Mouse (Mus musculus) left cerebral cortex, adult 2 months (tissue): Measurements from ENCODE around the gene Tmem176a. TPM values are rescaled to one million over a fixed set of nuclear protein-coding genes. Genes with fewer than 3 reads are reported as not detected.

Source experiments
- DNase-seq, 2 experiments: peaks; one replicate each; pipeline ENCODE4 v3.0.0; 2021 to 2022; ENCODE audit warnings: low spot score in 2 of 2, mixed read lengths in 1 of 2; ENCODE audit errors: extremely low spot score in 1 of 2
- H3K27ac ChIP-seq: fragments of 200-600 bp; 2 replicates; pipeline ENCODE4 v1.8.1; 2022
- H3K4me3 ChIP-seq: fragments of 200-600 bp; 2 replicates; pipeline ENCODE4 v1.8.1; 2022
- CTCF ChIP-seq: fragments of 200-600 bp; IDR thresholded peaks from 2 replicates; pipeline ENCODE4 v1.8.1; 2022; ENCODE audit warnings: antibody characterized with exemption, mild to moderate bottlenecking, moderate library complexity
- intact Hi-C: fragments of 180-260 bp; cut with DNase I; formaldehyde crosslinking; loops from one replicate; pipeline ENCODE4 v1.15.1; 2025
- total RNA-seq, 2 experiments: library from RNA; stranded (reverse); gene quantifications; 2 replicates each; pipeline ENCODE4 v1.2.3; 2021

Gene Tmem176a
- total RNA-seq, 2 experiments from 2014 or later = 27.9 to 34.0 TPM

DNA sequence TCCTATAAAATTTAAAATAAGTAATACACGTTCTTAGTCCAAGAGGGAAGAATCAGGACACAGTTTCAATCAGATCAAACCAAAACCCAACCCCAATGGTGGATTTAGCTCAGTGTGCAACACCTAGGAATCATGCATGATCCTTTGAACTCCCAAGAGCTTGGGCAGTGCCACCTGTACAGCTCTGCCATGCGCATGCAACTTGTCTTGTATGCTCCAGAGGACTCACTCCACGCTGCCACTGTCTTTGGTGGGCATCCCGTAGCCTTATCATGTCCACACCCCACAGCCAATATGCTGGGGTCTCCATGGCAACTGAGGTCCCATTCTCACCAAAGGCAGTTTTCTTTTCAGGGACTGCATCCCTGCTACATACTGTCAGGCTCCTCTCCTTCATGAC, 26.4 kb downstream of the Tmem176a start:
- H3K27ac ChIP-seq = no peak overlapping the region
- no peak for DNase-seq
- no peak for TF ChIP-seq CTCF
- no peak overlapping the region for H3K4me3 ChIP-seq
- intact Hi-C loops = no loop called here

DNA sequence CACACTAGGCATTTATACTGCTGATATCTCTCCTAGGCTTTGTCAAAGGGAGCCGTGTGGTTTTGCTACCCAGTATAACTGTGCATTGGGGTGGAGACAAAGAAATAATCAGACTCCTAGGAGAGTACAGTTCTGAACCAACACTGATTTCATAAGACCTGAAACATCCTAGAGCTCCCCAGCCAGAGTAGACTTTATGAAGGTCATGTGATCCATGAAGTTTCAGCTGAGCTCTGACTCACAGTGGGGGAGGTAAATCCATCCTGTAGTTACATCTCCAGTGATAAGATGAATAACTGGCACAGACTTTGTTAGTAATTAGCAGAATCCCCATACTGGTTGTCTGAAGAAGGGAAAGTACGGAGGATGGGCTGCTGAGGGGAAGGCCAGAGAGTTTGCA, 29.1 kb downstream of the Tmem176a start:
- Histone ChIP-seq H3K4me3 (no peak overlapping the region), H3K27ac (no peak overlapping the region)
- intact Hi-C loops = no loop called here
- TF ChIP-seq CTCF = no peak
- no peak for DNase-seq

DNA sequence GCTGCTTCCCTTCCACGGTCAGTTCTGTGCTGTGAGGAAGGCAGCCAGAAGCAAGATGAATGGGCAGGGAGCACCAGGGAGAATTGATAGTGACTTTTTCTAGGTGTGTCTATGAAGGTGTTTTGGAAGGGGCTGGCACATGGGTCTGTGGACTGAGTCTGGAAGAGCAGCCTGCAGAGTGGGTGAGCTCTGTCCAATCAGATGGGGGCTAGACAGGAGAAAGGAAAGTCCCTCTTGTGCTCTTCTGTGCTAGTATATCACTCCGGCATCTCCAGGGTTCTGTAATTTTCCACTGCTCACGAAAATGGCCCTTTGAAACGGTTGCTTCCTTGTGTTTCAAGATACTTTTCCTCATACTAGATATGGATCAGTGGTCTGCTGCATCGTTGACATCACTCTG, 31.9 kb downstream of the Tmem176a start, which contains the start of gene Aoc1:
Aoc1 (plus strand) TSS at position 301 of the 400 bp plus-strand sequence.
- TF ChIP-seq CTCF = no peak
- H3K4me3 ChIP-seq = no peak within 1 kb of the TSS
- H3K27ac ChIP-seq = no peak within 1 kb of the TSS
- intact Hi-C loops = no loop called here
- DNase-seq = no peak

DNA sequence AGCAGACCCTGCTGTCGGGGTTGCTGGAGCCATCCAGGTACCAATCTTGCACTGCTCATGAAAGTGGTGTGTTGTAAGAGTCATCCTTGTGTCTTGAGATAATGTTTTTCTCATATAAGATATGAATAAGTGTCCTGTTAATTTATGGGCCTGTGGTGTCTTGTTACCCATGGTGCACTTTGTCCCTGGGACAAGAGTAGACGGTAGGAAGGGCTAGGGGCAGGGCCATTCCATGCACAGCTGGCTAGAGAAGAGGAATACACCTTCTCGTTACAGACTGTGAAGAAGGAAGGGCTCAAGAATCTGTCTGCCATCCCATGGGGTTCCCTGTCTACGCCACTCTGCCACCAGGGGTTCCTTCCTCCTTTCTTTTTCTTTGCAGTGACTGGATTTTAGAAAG, 33.9 kb downstream of the Tmem176a start:
- Histone ChIP-seq H3K4me3 (no peak overlapping the region), H3K27ac (no peak overlapping the region)
- TF ChIP-seq CTCF = no peak
- no peak for DNase-seq
- intact Hi-C loops = no loop called here

DNA sequence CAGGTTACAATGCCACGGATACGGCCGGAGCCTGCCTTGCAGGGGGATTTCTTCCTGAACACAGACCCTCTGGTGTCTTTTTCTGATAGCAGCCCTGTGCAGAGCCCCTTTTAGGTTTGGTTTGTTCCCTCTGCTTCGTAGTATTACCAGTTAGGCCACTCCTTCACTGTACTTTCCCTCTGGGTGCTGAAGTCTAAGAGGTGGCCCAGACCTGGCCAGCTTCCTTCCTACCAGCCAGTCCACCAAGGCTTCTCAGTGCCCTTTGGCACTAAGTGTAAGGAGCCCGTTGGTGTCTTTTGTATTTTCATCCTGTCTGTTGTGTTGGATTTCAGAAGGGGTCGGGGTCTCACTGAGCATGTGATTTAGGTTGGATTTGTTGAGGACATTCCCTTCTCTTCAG, 34.8 kb downstream of the Tmem176a start:
- intact Hi-C loops = no loop called here

DNA sequence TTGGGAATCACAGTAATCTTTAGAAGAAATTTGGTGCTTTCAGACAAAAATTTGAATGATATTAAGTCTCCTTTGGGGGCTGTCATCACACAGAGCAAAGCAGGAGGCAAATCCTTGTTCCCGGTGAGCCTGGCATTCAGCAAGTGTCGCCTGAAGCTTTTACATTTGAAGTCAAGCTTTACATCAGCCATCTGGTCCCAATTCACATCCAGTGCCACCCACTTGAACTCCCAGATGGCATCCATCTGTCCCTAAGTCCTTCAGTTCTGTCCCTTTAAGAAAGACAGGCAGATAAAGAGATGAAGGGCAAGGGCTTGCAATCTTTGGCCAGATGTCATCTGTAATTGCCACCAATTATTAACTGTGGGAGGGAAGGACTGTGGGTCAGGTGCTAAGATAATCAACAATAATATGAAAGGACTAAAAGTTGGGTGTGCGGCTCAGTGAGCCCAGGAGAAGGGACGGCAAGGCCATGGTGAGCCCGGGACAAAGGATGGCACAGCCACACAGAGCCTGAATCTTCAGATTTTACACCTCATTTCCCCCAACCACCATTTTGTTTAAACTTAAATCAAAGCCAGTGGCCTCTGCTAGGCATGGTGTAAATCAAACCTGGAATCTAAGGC, 35.9 kb downstream of the Tmem176a start:
- intact Hi-C loops = no loop called here
- DNase-seq = no peak
- TF ChIP-seq CTCF = no peak
- no peak overlapping the region for H3K27ac ChIP-seq
- H3K4me3 ChIP-seq = no peak overlapping the region

More for the DNA sequence above, 34.8 kb downstream of the Tmem176a start:
- no peak for DNase-seq
- no peak overlapping the region for H3K27ac ChIP-seq
- TF ChIP-seq CTCF = no peak
- H3K4me3 ChIP-seq = no peak overlapping the region

DNA sequence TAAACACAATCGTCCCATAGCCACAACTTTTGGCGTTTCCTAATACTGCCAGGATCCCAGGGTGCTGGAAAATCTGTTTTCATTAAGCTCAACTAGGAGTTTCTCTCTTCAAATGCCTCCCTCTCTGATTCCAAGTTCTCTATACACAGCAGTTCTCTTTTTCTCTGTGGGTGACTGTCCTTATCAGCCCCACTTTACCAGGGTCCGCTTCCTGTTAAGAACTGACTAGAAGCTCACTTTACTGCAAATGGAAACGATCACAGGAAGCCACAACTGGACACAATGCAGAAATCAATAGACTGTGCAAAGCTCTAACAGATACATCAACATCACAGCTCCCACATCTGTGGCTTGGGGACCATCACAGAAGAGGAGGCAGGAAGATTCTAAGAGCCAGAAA, 53.5 kb downstream of the Tmem176a start:
- Histone ChIP-seq H3K27ac (no peak overlapping the region), H3K4me3 (no peak overlapping the region)
- TF ChIP-seq CTCF = no peak
- intact Hi-C loops = no loop called here
- DNase-seq = no peak

DNA sequence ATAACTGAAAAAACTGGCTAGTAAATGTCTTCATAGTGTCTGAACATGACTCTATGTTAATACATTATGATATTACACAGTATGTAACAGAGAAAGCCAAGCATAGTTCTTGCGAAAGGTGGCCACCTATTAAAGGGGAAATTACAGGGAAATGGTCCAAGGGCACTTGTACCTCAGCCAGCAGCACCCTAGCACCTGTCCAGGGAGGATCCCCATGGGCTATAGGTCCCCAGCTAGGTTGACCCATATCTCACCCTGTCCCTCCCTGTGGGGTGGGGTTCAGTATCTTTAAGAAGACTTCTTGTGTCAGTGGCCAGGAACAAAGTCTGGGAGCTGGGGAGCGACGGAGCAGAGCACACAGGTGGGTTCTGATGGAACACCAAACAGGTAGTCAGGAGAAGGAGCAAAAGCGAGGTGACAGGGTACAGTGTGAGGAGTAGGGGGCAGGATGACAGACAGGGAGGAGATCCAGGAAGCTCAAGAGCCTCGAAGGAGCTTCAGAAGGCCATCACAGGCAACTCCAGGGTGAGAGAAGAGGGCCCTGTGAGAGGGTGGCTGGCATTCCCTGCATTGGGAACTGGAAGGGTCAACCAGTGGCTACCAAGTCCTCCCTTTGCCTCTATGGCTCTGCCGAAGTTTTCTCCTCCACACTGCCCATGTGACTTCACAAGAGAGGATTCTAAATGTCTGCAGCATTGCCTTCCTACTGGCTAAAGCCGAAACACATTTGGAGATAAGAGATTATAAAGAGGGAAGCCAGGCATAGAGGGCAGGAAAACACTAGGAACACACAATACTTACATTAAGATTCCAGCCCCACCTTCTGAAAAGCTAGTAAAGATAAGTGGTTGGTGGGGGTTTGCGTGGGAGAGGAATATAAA, 54.5 kb downstream of the Tmem176a start:
- no peak for DNase-seq
- no peak for TF ChIP-seq CTCF
- intact Hi-C loops = no loop called here
- no peak overlapping the region for H3K4me3 ChIP-seq
- H3K27ac ChIP-seq = no peak overlapping the region

DNA sequence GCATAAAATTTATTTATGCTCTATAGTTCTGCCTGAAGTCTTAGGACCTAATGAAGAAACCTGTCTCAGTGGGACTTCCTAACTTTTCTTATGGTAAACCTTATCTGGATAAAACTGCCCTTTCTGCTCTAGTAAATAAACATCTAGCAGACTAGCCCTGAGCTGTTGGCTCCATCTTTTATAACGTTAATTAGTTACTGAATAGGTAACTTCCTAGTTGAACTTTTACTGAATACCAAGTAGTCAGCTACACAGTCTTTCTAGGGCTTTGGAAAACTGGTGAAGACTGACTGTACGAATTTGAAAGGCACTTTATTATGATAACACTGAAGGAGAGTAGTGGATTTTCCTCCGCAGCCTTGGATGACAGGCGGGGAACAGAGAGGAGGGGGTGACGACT, 55.2 kb downstream of the Tmem176a start:
- TF ChIP-seq CTCF = no peak
- intact Hi-C loops = no loop called here
- H3K27ac ChIP-seq = no peak overlapping the region
- H3K4me3 ChIP-seq = no peak overlapping the region
- no peak for DNase-seq

Other genes starting within 250 kb of the Tmem176a start
- 10 to 100 TPM; 56.5 to 58.0 TPM for gene Repin1, start 247.0 kb upstream of the Tmem176a start, total RNA-seq
- not detected for gene Gm44965, start 247.0 kb upstream of the Tmem176a start, total RNA-seq
- 1 to 10 TPM; 6.3 to 8.3 TPM for gene Zfp775, start 238.9 kb upstream of the Tmem176a start, total RNA-seq
- gene AI854703, start 214.2 kb upstream of the Tmem176a start, total RNA-seq = 10 to 100 TPM; 14.9 to 17.1 TPM
- under 1 TPM; 0.77 to 0.81 TPM for gene Gimap8, start 193.7 kb upstream of the Tmem176a start, total RNA-seq
- gene Gimap9, start 164.8 kb upstream of the Tmem176a start, total RNA-seq = under 1 TPM; 0.57 to 0.75 TPM
- gene Gimap4, start 156.4 kb upstream of the Tmem176a start, total RNA-seq = under 1 TPM in 1 of 2 experiments, not detected in 1; 0.33 TPM
- gene Gimap6, start 132.7 kb upstream of the Tmem176a start, total RNA-seq = 1 to 10 TPM; 4.9 to 5.1 TPM
- 1 to 10 TPM in 1 of 2 experiments, not detected in 1; 1.9 TPM for gene Gm28053, start 122.3 kb upstream of the Tmem176a start, total RNA-seq
- not detected for gene Gimap7, start 122.3 kb upstream of the Tmem176a start, total RNA-seq
- 1 to 10 TPM; 1.5 to 3.9 TPM for gene Gimap1, start 101.9 kb upstream of the Tmem176a start, total RNA-seq
- 1 to 10 TPM in 1 of 2 experiments, under 1 TPM in 1; 0.81 to 2.1 TPM for gene Gimap5, start 94.7 kb upstream of the Tmem176a start, total RNA-seq
- not detected for gene Gimap3, start 70.1 kb upstream of the Tmem176a start, total RNA-seq
- 10 to 100 TPM; 50.5 to 51.6 TPM for gene Tmem176b, start 577 bp downstream of the Tmem176a start, total RNA-seq
- not detected for gene Aoc1, start 32.0 kb downstream of the Tmem176a start, total RNA-seq
- not detected for gene 1600015I10Rik, start 89.0 kb downstream of the Tmem176a start, total RNA-seq
- not detected for gene Doxl2, start 134.0 kb downstream of the Tmem176a start, total RNA-seq
- not detected for gene Svs1, start 145.9 kb downstream of the Tmem176a start, total RNA-seq
- 1 to 10 TPM; 1.3 to 2.5 TPM for gene Gpnmb, start 195.6 kb downstream of the Tmem176a start, total RNA-seq
- gene Malsu1, start 232.9 kb downstream of the Tmem176a start, total RNA-seq = 10 to 100 TPM; 25.9 to 30.6 TPM